In the genomic region with DNA sequence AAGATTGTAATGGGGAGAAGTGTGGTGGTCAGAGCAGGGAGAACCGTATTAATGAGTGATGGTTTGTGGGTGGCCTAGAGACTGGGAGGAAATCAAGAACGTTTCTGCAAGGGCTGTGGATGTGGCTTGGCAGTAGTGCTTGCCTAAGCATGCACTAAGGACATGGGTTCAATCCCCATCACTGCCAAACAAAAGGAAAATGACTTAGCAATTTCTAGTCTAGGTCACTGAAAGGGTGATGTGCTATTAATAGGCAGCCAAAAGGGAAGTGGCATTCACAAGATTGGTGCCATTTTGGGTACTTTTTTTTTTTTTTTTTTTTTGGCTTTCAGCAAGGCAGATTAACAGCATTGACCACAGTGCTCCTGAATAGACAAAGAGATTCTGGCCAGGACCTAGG, we compare ENCODE assay signal across 1 mouse cellular context.
TF ChIP-seq lines count a peak whose summit lies in the region.

No protein-coding gene starts in this region.

TF ChIP-seq in MEL, 35 proteins besides CTCF, POLR2A, EP300 and RAD21:
- TF ChIP-seq MXI1 (IDR thresholded peaks at IDR 0.05; ENCODE audit: low read depth, low read length) (no peak), POLR2AphosphoS5 (IDR thresholded peaks at IDR 0.05; ENCODE audit: borderline replicate concordance, low read depth, low read length) (no peak), ELF1 (IDR thresholded peaks at IDR 0.05; ENCODE audit: low read depth, low read length) (no peak), MYC (IDR thresholded peaks at IDR 0.05; ENCODE audit: low read depth, low read length) (no peak), GABPA (IDR thresholded peaks at IDR 0.05; ENCODE audit: low read depth, low read length) (no peak), GATA1 (IDR thresholded peaks at IDR 0.05; ENCODE audit: low read depth, low read length) (no peak), KAT2A (conservative IDR thresholded peaks at IDR 0.05; ENCODE audit: low read depth, low read length) (no peak), NRF1 (IDR thresholded peaks at IDR 0.05; ENCODE audit: insufficient read depth, low read depth, low read length, poor library complexity, severe bottlenecking) (no peak), MAZ (IDR thresholded peaks at IDR 0.05; ENCODE audit: low read depth, low read length) (no peak), MEF2A (IDR thresholded peaks at IDR 0.05; ENCODE audit: extremely low read depth, insufficient replicate concordance, low read depth, low read length, poor library complexity, severe bottlenecking) (peak; percentile 88; the same call in 1 of the 2 replicates), ZKSCAN1 (IDR thresholded peaks at IDR 0.05; ENCODE audit: low read depth, low read length) (no peak), ZNF384 (IDR thresholded peaks at IDR 0.05; ENCODE audit: low read depth, low read length) (peak; percentile 86), SIN3A (IDR thresholded peaks at IDR 0.05; ENCODE audit: low read length) (no peak), NELFE (IDR thresholded peaks at IDR 0.05; ENCODE audit: low read depth, low read length) (no peak), ETS1 (IDR thresholded peaks at IDR 0.05; ENCODE audit: low read depth, low read length) (peak; percentile 38), TBP (IDR thresholded peaks at IDR 0.05; ENCODE audit: low read depth, low read length) (no peak)
